21 mouse cellular contexts compared by ENCODE assay signal in genomic region chr3:135680213-135680843, GRCm38 (mm10). TPM values are rescaled to one million over a fixed set of nuclear protein-coding genes. Genes with fewer than 3 reads are reported as not detected.
DNase-seq lines count a peak whose midpoint lies in the region; ATAC-seq lines count a peak whose summit lies in the region.
"Had no signal": no experiment of that assay in that cellular context is flagged by ENCODE, and none has a peak within 500 bp of the region (broad histone marks: within the 10 kb centered on the region; RNA-seq: fewer than 3 reads in every experiment).

No protein-coding gene starts in this region.

- no peak for DNase-seq in kidney, adult 18-20 months
- peak; percentile 49 for DNase-seq in adrenal gland, adult 8-10 months
- no peak for DNase-seq in limb, embryonic 10.5 days (ENCODE audit: low spot score)
- DNase-seq: B cell, adult 2 months; cerebellum, postnatal 14 days; embryo, embryonic 11 days; gastrocnemius, postnatal 36 days; heart, postnatal 36 days; kidney, postnatal 25 days; midbrain, embryonic 14.5 days; thymus, postnatal 4 days had no signal

- H3K9ac ChIP-seq in forebrain, embryonic 13.5 days = no peak overlapping the region
- no peak overlapping the region for H3K9ac ChIP-seq in forebrain, embryonic 16.5 days (replicated peaks; ENCODE audit: low read depth, low read length)
- no peak overlapping the region for H3K9ac ChIP-seq in kidney, embryonic 15.5 days
- H3K9ac ChIP-seq in embryonic facial prominence, embryonic 12.5 days = no peak overlapping the region
- H3K9ac ChIP-seq: heart, embryonic 13.5 days; limb, embryonic 12.5 days; lung, embryonic 14.5 days had no signal

- no peaks in the 10 kb centered on the region for H3K36me3 ChIP-seq in forebrain, embryonic 13.5 days (ENCODE audit: poor library complexity, severe bottlenecking)
- no peaks in the 10 kb centered on the region for H3K36me3 ChIP-seq in forebrain, embryonic 16.5 days (ENCODE audit: control insufficient read depth, insufficient read depth)
- H3K36me3 ChIP-seq in kidney, embryonic 15.5 days = no peaks in the 10 kb centered on the region
- no peaks in the 10 kb centered on the region for H3K36me3 ChIP-seq in embryonic facial prominence, embryonic 12.5 days
- no peaks in the 10 kb centered on the region for H3K36me3 ChIP-seq in limb, embryonic 10.5 days
- H3K36me3 ChIP-seq: heart, embryonic 13.5 days; limb, embryonic 12.5 days had no signal

- ATAC-seq in forebrain, embryonic 13.5 days = peak; percentile 38; the same call in 1 of the 2 replicates
- ATAC-seq in forebrain, embryonic 16.5 days = no peak
- ATAC-seq in kidney, embryonic 15.5 days (replicated peaks; ENCODE audit: low FRiP score) = peak; percentile 55; the same call in 1 of the 2 replicates
- ATAC-seq in embryonic facial prominence, embryonic 12.5 days (ENCODE audit: insufficient number of reproducible peaks, insufficient read depth, low FRiP score, low TSS enrichment) = peak; percentile 10; the same call in 1 of the 2 replicates
- ATAC-seq: intestine, embryonic 16.5 days had no signal

- peaks cover 3% of the 10 kb centered on the region for H3K4me1 ChIP-seq in forebrain, embryonic 13.5 days
- H3K4me1 ChIP-seq in forebrain, embryonic 16.5 days (replicated peaks; ENCODE audit: control insufficient read depth, insufficient read depth, low read length) = no peaks in the 10 kb centered on the region; the same call in 1 of the 2 replicates
- H3K4me1 ChIP-seq in kidney, embryonic 15.5 days = peaks cover 40% of the 10 kb centered on the region
- H3K4me1 ChIP-seq in embryonic facial prominence, embryonic 12.5 days = peaks cover 17% of the 10 kb centered on the region
- peaks cover 26% of the 10 kb centered on the region for H3K4me1 ChIP-seq in limb, embryonic 10.5 days

- H3K4me2 ChIP-seq in forebrain, embryonic 13.5 days = no peak overlapping the region
- no peak overlapping the region for H3K4me2 ChIP-seq in forebrain, embryonic 16.5 days (ENCODE audit: low read length)
- H3K4me2 ChIP-seq in kidney, embryonic 15.5 days = no peak overlapping the region
- no peak overlapping the region for H3K4me2 ChIP-seq in embryonic facial prominence, embryonic 12.5 days (replicated peaks)
- H3K4me2 ChIP-seq: heart, embryonic 13.5 days; limb, embryonic 12.5 days; lung, embryonic 14.5 days had no signal

- no peak overlapping the region for H3K27ac ChIP-seq in forebrain, embryonic 13.5 days
- H3K27ac ChIP-seq in forebrain, embryonic 16.5 days (ENCODE audit: low read length) = no peak overlapping the region
- H3K27ac ChIP-seq in kidney, embryonic 15.5 days = no peak overlapping the region
- no peak overlapping the region for H3K27ac ChIP-seq in embryonic facial prominence, embryonic 12.5 days
- no peak overlapping the region for H3K27ac ChIP-seq in limb, embryonic 10.5 days
- H3K27ac ChIP-seq: limb, embryonic 12.5 days; macrophage had no signal

- no peak overlapping the region for H3K4me3 ChIP-seq in forebrain, embryonic 13.5 days
- no peak overlapping the region for H3K4me3 ChIP-seq in forebrain, embryonic 16.5 days (replicated peaks; ENCODE audit: low read length)
- H3K4me3 ChIP-seq in kidney, embryonic 15.5 days (replicated peaks) = no peak overlapping the region
- no peak overlapping the region for H3K4me3 ChIP-seq in embryonic facial prominence, embryonic 12.5 days
- H3K4me3 ChIP-seq in limb, embryonic 10.5 days = no peak overlapping the region
- H3K4me3 ChIP-seq: heart, embryonic 13.5 days; limb, embryonic 12.5 days; myocyte had no signal

- no peaks in the 10 kb centered on the region for H3K9me3 ChIP-seq in forebrain, embryonic 13.5 days (replicated peaks)
- H3K9me3 ChIP-seq in forebrain, embryonic 16.5 days (ENCODE audit: control insufficient read depth, low read length) = no peaks in the 10 kb centered on the region
- H3K9me3 ChIP-seq in kidney, embryonic 15.5 days (replicated peaks) = no peaks in the 10 kb centered on the region
- no peaks in the 10 kb centered on the region for H3K9me3 ChIP-seq in embryonic facial prominence, embryonic 12.5 days
- no peaks in the 10 kb centered on the region for H3K9me3 ChIP-seq in limb, embryonic 10.5 days (replicated peaks)
- H3K9me3 ChIP-seq: heart, embryonic 13.5 days; limb, embryonic 12.5 days had no signal

- 73% methylated on average over 6 of the region's 6 CpGs for WGBS in forebrain, embryonic 13.5 days
- 69% methylated on average over 6 of the region's 6 CpGs for WGBS in forebrain, embryonic 16.5 days
- 71% methylated on average over 6 of the region's 6 CpGs for WGBS in kidney, embryonic 15.5 days
- 83% methylated on average over 6 of the region's 6 CpGs for WGBS in embryonic facial prominence, embryonic 12.5 days
- 85% methylated on average over 6 of the region's 6 CpGs for WGBS in limb, embryonic 10.5 days

- no peaks in the 10 kb centered on the region for H3K27me3 ChIP-seq in forebrain, embryonic 13.5 days
- no peaks in the 10 kb centered on the region for H3K27me3 ChIP-seq in forebrain, embryonic 16.5 days (replicated peaks; ENCODE audit: control insufficient read depth, insufficient read depth, low read length)
- no peaks in the 10 kb centered on the region for H3K27me3 ChIP-seq in kidney, embryonic 15.5 days
- no peaks in the 10 kb centered on the region for H3K27me3 ChIP-seq in embryonic facial prominence, embryonic 12.5 days
- no peaks in the 10 kb centered on the region for H3K27me3 ChIP-seq in limb, embryonic 10.5 days (ENCODE audit: low read depth, poor library complexity, severe bottlenecking)
- H3K27me3 ChIP-seq: heart, embryonic 13.5 days; limb, embryonic 12.5 days had no signal

RNA-seq across cellular contexts. Expression of gene Nfkb1, which starts 11.0 kb away (rescaled TPM):
- polyA plus RNA-seq in forebrain, embryonic 13.5 days (2015; fragmentation: Nextera tagmentation; extraction: Ambion mirVana) = 8.0 and 8.3 TPM in 2 replicates
- polyA plus RNA-seq in forebrain, embryonic 16.5 days (2015; fragmentation: Nextera tagmentation; extraction: Ambion mirVana) = 6.6 and 7.1 TPM in 2 replicates
- polyA plus RNA-seq in kidney, embryonic 15.5 days (2015; fragmentation: Nextera tagmentation; extraction: Ambion mirVana) = 16.7 and 18.5 TPM in 2 replicates
- total RNA-seq in adrenal gland, adult 8-10 months (2022) = 10 to 100 TPM; 55.7 to 60.5 (median 58.6) TPM
- 18.4 and 20.5 TPM in 2 replicates for polyA plus RNA-seq in embryonic facial prominence, embryonic 12.5 days (2016; fragmentation: Nextera tagmentation; extraction: Ambion mirVana)
- polyA plus RNA-seq in limb, embryonic 10.5 days (2016; fragmentation: Nextera tagmentation; extraction: Ambion mirVana) = 10.7 and 12.0 TPM in 2 replicates
